Mouse (Mus musculus) left cerebral cortex, postnatal 14 days (tissue): ENCODE measurements around the gene Wdfy3. TPM values are rescaled to one million over a fixed set of nuclear protein-coding genes. Genes with fewer than 3 reads are reported as not detected.
"Not testable (repeated sequence)": the region's sequence is repeated elsewhere in the genome, so short reads cannot be mapped to it uniquely, and the experiment has no call there.

Source experiments
- DNase-seq, 2 experiments: peaks; one replicate each; pipeline ENCODE4 v3.0.0; 2021 to 2022; ENCODE audit warnings: low spot score in 2 of 2, mixed read lengths in 1 of 2
- intact Hi-C: fragments of 180-260 bp; cut with DNase I; formaldehyde crosslinking; loops from one replicate; pipeline ENCODE4 v1.15.1; 2025
- total RNA-seq, 2 experiments: library from RNA; stranded (reverse); gene quantifications; 2 replicates each; pipeline ENCODE4 v1.2.3; 2021

The Wdfy3 gene
- total RNA-seq, 2 experiments from 2014 or later, result 109 to 112 TPM

- intact Hi-C loops, result no loop called here
- DNase-seq, result no peak
These were observed 55.9 kb downstream of the Wdfy3 start for GRCm38 (mm10) chr5:102013781-102014180.

GRCm38 (mm10) chr5:102010961-102011360 is 58.8 kb downstream of the Wdfy3 start:
- intact Hi-C loops, result no loop called here
- no peak for DNase-seq

- DNase-seq, result no peak
- intact Hi-C loops, result no loop called here
These were observed 60.1 kb downstream of the Wdfy3 start for GRCm38 (mm10) chr5:102009606-102010005.

- DNase-seq, result no peak
- intact Hi-C loops, result no loop called here
These were observed 61.0 kb downstream of the Wdfy3 start for GRCm38 (mm10) chr5:102008712-102009111.

- intact Hi-C loops, result no loop called here
- DNase-seq, result no peak
These were observed 63.3 kb downstream of the Wdfy3 start for GRCm38 (mm10) chr5:102006218-102006941.

GRCm38 (mm10) chr5:102003371-102003770 is 66.3 kb downstream of the Wdfy3 start:
- intact Hi-C loops, result no loop called here
- DNase-seq, result no peak

GRCm38 (mm10) chr5:102001026-102001425 is 68.7 kb downstream of the Wdfy3 start:
- intact Hi-C loops, result no loop called here

GRCm38 (mm10) chr5:101998971-101999370 is 70.8 kb downstream of the Wdfy3 start:
- intact Hi-C loops, result no loop called here
- DNase-seq, result no peak

More at GRCm38 (mm10) chr5:102001026-102001425, 68.7 kb downstream of the Wdfy3 start:
- DNase-seq, result no peak

GRCm38 (mm10) chr5:101996036-101996735 is 73.5 kb downstream of the Wdfy3 start:
- DNase-seq, result no peak
- intact Hi-C loops, result no loop called here

- DNase-seq, result no peak
- intact Hi-C loops, result no loop called here
These were observed 74.2 kb downstream of the Wdfy3 start for GRCm38 (mm10) chr5:101995451-101995995.

GRCm38 (mm10) chr5:101993996-101994395 is 75.7 kb downstream of the Wdfy3 start:
- intact Hi-C loops, result no loop called here
- no peak for DNase-seq

GRCm38 (mm10) chr5:101992969-101993670 is 76.6 kb downstream of the Wdfy3 start:
- intact Hi-C loops, result no loop called here
- no peak for DNase-seq

GRCm38 (mm10) chr5:101990298-101990845 is 79.3 kb downstream of the Wdfy3 start:
- no peak for DNase-seq

GRCm38 (mm10) chr5:101988476-101988875 is 81.2 kb downstream of the Wdfy3 start:
- no peak for DNase-seq
- intact Hi-C loops, result no loop called here

More at GRCm38 (mm10) chr5:101990298-101990845, 79.3 kb downstream of the Wdfy3 start:
- intact Hi-C loops, result no loop called here

- DNase-seq, result no peak
- intact Hi-C loops, result no loop called here
These were observed 83.0 kb downstream of the Wdfy3 start for GRCm38 (mm10) chr5:101986694-101987093.

GRCm38 (mm10) chr5:101982239-101982638 is 87.5 kb downstream of the Wdfy3 start:
- intact Hi-C loops, result no loop called here
- no peak for DNase-seq

GRCm38 (mm10) chr5:101979594-101979993 is 90.1 kb downstream of the Wdfy3 start:
- DNase-seq, result no peak
- intact Hi-C loops, result no loop called here

- DNase-seq, intact Hi-C loops: not testable (repeated sequence)
These were observed 97.1 kb downstream of the Wdfy3 start for GRCm38 (mm10) chr5:101972594-101972993.

- intact Hi-C loops, result loop anchor here (5.0 kb wide), 1 partner anchor 99 kb away; the partner anchor contains the start of gene Wdfy3
- no peak for DNase-seq
These were observed 101.4 kb downstream of the Wdfy3 start for GRCm38 (mm10) chr5:101968153-101968851.
